Mouse (Mus musculus) splenic B cell, adult 2 months (primary cell): Measurements from ENCODE around the gene Slc16a11.

Source experiments
- DNase-seq: peaks from one replicate; pipeline ENCODE4 v3.0.0-alpha.2; 2011; ENCODE audit warnings: low read depth, low spot score
- H3K27me3 ChIP-seq: 2 replicates; pipeline ENCODE4 v1.6.1; 2012; ENCODE audit warnings: mild to moderate bottlenecking, low read length, moderate library complexity, mixed read lengths; ENCODE audit not compliant: control insufficient read depth, poor library complexity, insufficient read depth, severe bottlenecking
- H3K36me3 ChIP-seq: 2 replicates; pipeline ENCODE4 v1.6.1; 2012; ENCODE audit warnings: mild to moderate bottlenecking, low read length, moderate library complexity, mixed read lengths; ENCODE audit not compliant: control insufficient read depth, poor library complexity, insufficient read depth, severe bottlenecking

The Slc16a11 gene

DNA sequence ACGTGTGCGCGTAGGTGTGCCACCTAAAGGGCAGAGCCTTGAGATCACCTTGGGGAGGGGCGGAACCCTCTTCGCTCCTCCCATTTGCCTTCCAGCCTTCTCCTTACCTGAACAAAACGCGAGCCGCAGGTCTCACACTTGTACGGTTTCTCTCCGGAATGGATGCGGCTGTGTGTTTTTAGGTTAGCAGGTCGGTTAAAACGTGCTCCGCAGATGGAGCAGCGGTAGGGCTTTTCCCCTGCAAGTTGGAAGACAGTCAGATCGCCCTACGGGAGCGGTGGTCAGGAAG, 14.0 kb downstream of the Slc16a11 start:
- Histone ChIP-seq H3K27me3 (no peaks in the 10 kb centered on the region), H3K36me3 (no peaks in the 10 kb centered on the region)
- no peak for DNase-seq

- H3K36me3 ChIP-seq = no peaks in the 10 kb centered on the region
- no peak for DNase-seq
- no peaks in the 10 kb centered on the region for H3K27me3 ChIP-seq
Measured at GRCm38 (mm10) chr11:70227126-70227525, 14.6 kb downstream of the Slc16a11 start.

- no peaks in the 10 kb centered on the region for H3K27me3 ChIP-seq
Measured at GRCm38 (mm10) chr11:70227661-70228245, 15.2 kb downstream of the Slc16a11 start.

DNA sequence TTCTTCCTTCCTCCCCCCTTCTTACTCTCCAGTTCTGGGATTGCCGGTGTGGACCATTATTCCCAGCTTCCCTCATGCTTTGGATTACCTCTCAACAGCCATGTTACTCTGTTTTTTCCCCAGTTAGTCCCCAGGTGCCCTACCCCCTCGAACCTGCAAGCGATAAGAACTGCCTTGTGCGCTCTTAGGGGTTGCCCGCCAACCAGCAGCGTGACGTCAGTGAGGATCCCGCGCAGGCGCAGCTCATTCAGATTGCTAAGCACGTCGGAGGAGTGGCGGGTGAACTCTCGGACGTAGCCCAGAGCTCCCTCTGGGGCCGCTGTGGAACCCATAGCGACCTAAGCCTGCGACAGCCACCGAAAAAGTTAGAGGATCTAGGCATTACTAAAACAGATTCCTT, 16.3 kb downstream of the Slc16a11 start:
- no peaks in the 10 kb centered on the region for H3K36me3 ChIP-seq
- DNase-seq = peak; percentile 95
- H3K27me3 ChIP-seq = no peaks in the 10 kb centered on the region

More at GRCm38 (mm10) chr11:70227661-70228245, 15.2 kb downstream of the Slc16a11 start:
- DNase-seq = no peak
- no peaks in the 10 kb centered on the region for H3K36me3 ChIP-seq

- Histone ChIP-seq H3K36me3 (no peaks in the 10 kb centered on the region), H3K27me3 (no peaks in the 10 kb centered on the region)
- peak; percentile 34 for DNase-seq
Measured at GRCm38 (mm10) chr11:70229260-70230010, 16.9 kb downstream of the Slc16a11 start, which contains the start of gene Bcl6b. Gene Bcl6b (minus strand): TSS chr11:70229798.

GRCm38 (mm10) chr11:70230239-70230727, 17.7 kb downstream of the Slc16a11 start:
- H3K36me3 ChIP-seq = no peaks in the 10 kb centered on the region
- DNase-seq = peak; percentile 93
- no peaks in the 10 kb centered on the region for H3K27me3 ChIP-seq

DNA sequence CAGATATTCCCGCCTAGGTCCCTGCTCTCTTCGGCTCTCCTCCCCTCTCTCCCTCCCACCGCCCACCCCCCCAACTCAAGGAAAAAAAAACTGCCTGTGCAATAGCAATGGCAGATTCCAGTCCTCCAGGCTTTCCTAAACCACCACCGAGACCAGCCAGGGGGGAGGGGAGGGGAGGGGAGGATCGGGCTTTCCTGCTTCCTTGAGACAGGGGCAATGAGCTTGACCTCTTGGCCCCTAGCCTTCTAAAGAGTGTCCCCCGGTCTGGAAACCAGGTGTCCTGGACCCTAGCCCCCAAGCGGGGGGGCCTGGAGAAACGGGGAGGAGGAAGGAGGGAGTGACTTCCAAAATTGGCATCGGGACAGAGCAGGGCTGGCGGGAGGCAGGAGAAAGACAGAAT, 20.0 kb downstream of the Slc16a11 start:
- Histone ChIP-seq H3K36me3 (peaks cover 2% of the 10 kb centered on the region; the same call in 1 of the 2 replicates), H3K27me3 (no peaks in the 10 kb centered on the region)
- no peak for DNase-seq

DNA sequence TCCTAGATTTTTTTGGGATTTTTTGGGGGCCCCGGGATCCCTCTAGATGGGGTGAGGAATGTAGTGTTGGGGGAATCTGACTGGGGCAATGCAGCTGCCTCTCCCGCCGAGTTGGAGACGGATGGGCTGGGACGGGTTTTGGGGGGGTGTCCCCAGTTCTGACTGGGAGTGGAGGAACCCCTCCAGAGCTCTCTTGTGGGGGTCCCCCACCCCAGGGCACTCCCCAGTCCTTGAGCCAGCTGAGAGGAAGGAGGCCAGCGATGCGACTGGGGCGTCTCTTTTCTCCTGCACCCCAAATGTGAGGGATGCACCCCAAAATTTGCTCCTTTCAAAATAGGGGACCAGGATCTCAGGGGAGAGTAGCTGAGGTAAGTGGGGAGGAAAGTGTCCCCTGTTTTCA, 20.5 kb downstream of the Slc16a11 start:
- H3K27me3 ChIP-seq = no peaks in the 10 kb centered on the region
- no peak for DNase-seq
- peaks cover 2% of the 10 kb centered on the region; the same call in 1 of the 2 replicates for H3K36me3 ChIP-seq

- H3K27me3 ChIP-seq = no peaks in the 10 kb centered on the region
- no peak for DNase-seq
Measured at GRCm38 (mm10) chr11:70234037-70234436, 21.5 kb downstream of the Slc16a11 start.

GRCm38 (mm10) chr11:70234497-70234896, 21.9 kb downstream of the Slc16a11 start:
- H3K36me3 ChIP-seq = peaks cover 2% of the 10 kb centered on the region; the same call in 1 of the 2 replicates
- no peak for DNase-seq

More at GRCm38 (mm10) chr11:70234037-70234436, 21.5 kb downstream of the Slc16a11 start:
- peaks cover 2% of the 10 kb centered on the region; the same call in 1 of the 2 replicates for H3K36me3 ChIP-seq

DNA sequence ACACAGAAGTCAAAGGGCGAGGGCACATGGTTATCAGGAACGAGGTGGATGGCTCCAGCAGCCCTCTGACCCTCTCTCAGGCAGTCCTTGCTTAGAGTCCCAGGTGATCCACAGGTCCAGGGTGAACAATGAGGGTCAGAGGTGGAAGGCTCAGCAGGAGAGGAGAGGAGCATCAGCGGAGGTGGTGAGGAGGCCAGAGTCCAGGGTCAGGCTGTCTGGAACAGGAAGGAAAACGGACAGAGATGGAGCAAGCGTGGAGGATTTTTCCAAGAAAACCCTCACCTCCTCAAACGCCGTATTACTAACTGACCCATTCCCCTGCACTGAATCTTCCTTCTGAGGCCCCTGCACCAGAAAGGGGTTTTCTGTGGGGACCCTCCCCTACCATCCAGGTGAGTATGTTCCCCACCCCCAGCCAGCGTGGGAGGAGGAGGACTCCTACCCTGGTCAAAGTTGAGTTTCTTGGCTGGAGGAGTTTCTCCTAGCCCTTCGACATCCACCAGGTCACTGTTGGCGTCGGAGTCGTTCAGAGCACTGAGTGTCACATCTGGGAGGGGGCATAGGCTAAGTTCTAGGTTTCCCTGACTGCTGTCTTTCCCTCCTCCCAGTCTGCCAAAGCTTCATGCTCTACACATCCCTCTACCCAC, 22.8 kb downstream of the Slc16a11 start:
- no peaks in the 10 kb centered on the region for H3K27me3 ChIP-seq
- no peak for DNase-seq
- peaks cover 2% of the 10 kb centered on the region; the same call in 1 of the 2 replicates for H3K36me3 ChIP-seq

More at GRCm38 (mm10) chr11:70234497-70234896, 21.9 kb downstream of the Slc16a11 start:
- H3K27me3 ChIP-seq = no peaks in the 10 kb centered on the region

- DNase-seq = no peak
- Histone ChIP-seq H3K27me3 (no peaks in the 10 kb centered on the region), H3K36me3 (peaks cover 2% of the 10 kb centered on the region; the same call in 1 of the 2 replicates)
Measured at GRCm38 (mm10) chr11:70236717-70237116, 24.2 kb downstream of the Slc16a11 start.

GRCm38 (mm10) chr11:70237457-70238167, 25.1 kb downstream of the Slc16a11 start, which contains the start of gene 0610010K14Rik:
Gene 0610010K14Rik (minus strand): TSS chr11:70237914.
- peak; percentile 98 for DNase-seq
- H3K27me3 ChIP-seq = no peaks in the 10 kb centered on the region
- H3K36me3 ChIP-seq = peaks cover 2% of the 10 kb centered on the region; the same call in 1 of the 2 replicates
